Mouse (Mus musculus) R1 (cell line): ENCODE measurements around the gene Xrcc2.

Experiments
- DNase-seq: peaks from one replicate; pipeline ENCODE4 v3.0.0-alpha.2; 2018; ENCODE audit warnings: low read depth, low spot score

Xrcc2 gene

GRCm38 (mm10) chr5:25671051-25671450 lies 34.6 kb downstream of the Xrcc2 start:
- peak; percentile 90 for DNase-seq

DNA sequence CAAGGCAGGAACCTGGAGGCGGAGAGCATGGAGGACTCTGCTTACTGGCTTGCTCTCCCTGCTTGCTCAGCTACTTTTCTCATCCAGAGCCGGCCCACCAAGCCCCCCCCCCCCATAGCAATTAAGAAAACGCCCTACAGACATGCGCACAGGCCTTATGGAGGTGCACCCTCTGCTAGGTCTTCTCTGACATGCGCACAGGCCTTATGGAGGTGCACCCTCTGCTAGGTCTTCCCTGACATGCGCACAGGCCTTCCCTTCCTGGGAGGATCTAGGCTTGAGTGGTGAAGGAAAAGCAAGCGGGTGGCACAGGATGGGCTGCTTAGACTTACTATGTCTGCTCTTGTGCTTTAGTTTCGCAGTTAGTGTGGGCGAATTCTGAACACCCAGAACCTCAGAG lies 37.3 kb downstream of the Xrcc2 start:
- DNase-seq: peak; percentile 98

GRCm38 (mm10) chr5:25666684-25667083 lies 38.9 kb downstream of the Xrcc2 start:
- peak; percentile 79 for DNase-seq

DNA sequence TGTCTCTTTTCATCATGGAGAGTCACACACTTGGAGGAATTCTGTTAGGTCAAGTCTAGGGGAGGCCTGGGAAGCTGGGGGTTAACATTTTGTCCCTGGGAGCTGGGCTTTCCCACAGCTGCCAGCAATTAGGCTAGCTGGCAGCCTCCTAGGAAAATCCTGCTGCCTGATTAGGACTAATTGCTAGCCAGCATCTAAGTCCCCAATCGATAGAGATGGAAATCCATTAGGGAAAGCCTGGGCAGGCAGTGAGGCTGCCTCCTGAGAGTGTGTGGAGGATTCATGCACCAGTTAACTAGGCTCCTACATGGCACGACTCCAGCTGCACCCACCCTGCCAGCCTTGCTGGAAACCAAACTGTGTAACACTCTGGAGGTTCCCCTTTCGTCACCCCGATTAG lies 39.5 kb downstream of the Xrcc2 start:
- DNase-seq: no peak

DNA sequence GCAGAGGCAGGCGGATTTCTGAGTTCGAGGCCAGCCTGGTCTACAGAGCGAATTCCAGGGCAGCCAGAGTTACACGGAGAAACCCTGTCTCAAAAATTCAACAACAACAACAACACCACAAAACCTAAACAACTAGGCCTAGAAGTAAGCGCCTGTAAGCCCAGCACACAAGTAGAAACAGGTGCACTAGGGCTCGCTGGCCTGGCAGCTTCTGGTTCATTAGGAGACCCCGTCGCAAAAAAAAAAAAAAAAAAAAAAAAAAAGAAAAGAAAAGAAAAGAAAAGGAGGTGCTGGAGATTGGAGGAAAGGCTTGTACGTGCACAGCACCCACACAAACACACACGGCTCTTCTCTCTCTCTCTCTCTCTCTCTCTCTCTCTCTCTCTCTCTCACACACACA lies 40.1 kb downstream of the Xrcc2 start:
- DNase-seq: no peak

DNA sequence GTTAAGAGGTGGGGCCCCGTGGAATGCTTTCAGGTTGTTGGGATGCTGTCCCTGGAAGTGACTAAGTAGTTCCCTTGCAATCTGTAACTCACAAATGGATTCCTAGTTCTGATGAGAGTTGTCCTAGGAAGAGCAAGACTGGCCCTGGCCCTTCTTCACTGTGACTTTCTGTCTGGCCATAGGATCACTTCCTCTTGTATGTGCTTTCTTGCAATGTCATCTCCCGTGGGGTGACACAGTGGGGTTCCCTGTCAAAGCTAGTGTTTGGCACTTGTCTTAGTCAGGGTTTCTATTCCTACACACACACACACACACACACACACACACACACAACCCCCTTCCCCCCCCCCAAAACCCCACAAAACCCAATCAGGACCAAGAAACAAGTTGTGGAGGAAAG lies 42.5 kb downstream of the Xrcc2 start:
- DNase-seq: no peak

- DNase-seq: peak; percentile 66
Observed at GRCm38 (mm10) chr5:25654578-25654987, 51.0 kb downstream of the Xrcc2 start.

GRCm38 (mm10) chr5:25653377-25653776 lies 52.2 kb downstream of the Xrcc2 start:
- DNase-seq: peak; percentile 34

DNA sequence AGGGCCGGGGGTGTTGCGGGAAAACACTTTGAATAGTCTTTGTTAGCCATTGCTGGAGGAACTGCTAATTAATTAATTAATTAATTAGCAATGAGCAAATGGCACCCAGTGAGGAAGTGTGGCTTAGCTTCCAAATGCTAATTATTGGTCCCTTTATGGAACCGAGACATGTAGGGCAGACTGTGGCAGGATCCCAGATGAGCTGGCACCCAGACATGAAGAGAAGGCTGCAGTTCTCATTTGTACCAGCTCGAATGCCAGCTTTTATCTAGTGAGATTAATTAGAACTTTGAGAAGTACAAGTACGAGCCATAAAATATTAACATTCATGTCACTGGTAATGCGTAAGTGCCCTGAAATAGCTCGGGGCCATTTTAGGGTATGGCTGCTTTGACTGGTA lies 53.2 kb downstream of the Xrcc2 start:
- DNase-seq: no peak

- no peak for DNase-seq
Observed at GRCm38 (mm10) chr5:25645661-25646364, 59.8 kb downstream of the Xrcc2 start.

DNA sequence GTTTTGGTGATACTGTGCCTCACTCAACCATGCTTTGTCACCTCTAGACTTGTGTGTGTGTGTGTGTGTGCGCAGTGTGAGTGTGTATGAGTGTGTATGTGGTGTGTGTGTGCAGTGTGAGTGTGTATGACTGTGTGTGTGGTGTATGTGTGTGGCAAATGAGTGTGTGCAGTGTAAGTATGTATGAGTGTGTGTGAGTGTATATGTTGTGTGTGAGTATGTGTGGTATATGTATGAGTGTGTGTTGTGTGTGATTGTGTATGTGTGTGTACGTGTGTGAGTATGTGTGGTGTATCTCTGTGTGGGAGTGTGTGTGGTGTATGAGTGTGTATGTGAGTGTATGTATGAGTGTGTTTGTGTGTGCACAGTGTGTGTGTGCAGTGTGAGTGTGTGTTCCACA lies 61.1 kb downstream of the Xrcc2 start:
- no peak for DNase-seq

DNA sequence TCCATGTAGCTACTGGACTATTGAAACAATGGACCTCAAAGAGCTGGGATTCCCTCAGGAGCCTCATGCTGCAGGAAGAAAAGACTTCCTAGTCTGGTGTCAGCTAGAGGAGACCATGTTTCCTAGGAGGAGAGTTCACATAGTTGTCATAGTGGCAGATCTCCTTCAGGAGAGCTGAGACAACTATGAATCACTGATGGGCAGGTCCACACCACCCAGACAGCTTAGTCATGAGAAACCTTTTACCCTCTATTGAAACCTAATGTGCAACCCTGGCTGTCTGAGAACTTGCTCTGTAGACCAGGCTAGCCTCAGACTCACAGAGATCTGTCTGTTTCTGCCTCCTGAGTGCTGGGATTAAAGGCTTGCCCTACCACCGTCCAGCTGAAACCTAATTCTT lies 62.9 kb downstream of the Xrcc2 start:
- no peak for DNase-seq
